ENCODE assay signal across 9 mouse cellular contexts in the genomic region with DNA sequence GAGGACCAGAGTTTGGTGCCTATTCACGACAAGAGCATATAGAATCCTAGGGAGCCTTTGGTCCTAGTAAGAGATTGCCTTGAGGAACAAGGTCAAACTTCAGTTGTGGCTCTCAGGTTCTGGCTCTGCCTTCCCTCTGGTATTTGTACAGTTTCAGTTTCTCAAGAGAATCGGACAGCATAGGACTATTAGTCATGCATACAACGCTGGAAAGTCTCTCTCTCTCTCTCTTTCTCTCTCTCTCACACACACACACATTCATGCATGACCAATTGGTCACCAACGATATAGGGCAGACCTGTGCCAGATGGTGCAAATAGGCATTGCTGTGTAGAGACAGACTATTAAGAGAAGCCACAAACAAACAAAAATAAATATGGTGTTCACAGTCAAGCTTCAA. TPM values are rescaled to one million over a fixed set of nuclear protein-coding genes. Genes with fewer than 3 reads are reported as not detected.
A peak's percentile ranks its signal among the peaks of the same experiment; 100 is the strongest.
DNase-seq lines count a peak whose midpoint lies in the region; ATAC-seq lines count a peak whose summit lies in the region.
"Had no signal": no experiment of that assay in that cellular context is flagged by ENCODE, and none has a peak within 500 bp of the region (broad histone marks: within the 10 kb centered on the region; RNA-seq: fewer than 3 reads in every experiment).

No protein-coding gene starts in this region.

- H3K27me3 ChIP-seq in kidney, embryonic 14.5 days (ENCODE audit: control insufficient read depth, insufficient read depth, low read length): no peaks in the 10 kb centered on the region
- no peaks in the 10 kb centered on the region for H3K27me3 ChIP-seq in hindbrain, embryonic 16.5 days (replicated peaks; ENCODE audit: control insufficient read depth, insufficient read depth, low read length)
- no peaks in the 10 kb centered on the region for H3K27me3 ChIP-seq in midbrain, embryonic 16.5 days (ENCODE audit: control insufficient read depth, insufficient read depth, low read depth, low read length)

- H3K9ac ChIP-seq in kidney, embryonic 14.5 days (ENCODE audit: low read depth, low read length): no peak overlapping the region
- no peak overlapping the region for H3K9ac ChIP-seq in hindbrain, embryonic 16.5 days (ENCODE audit: low read depth, low read length)
- H3K9ac ChIP-seq in midbrain, embryonic 16.5 days (ENCODE audit: low read depth, low read length): no peak overlapping the region

- H3K4me2 ChIP-seq in kidney, embryonic 14.5 days (replicated peaks; ENCODE audit: low read depth, low read length): peak overlapping the region; percentile 85
- H3K4me2 ChIP-seq in hindbrain, embryonic 16.5 days (ENCODE audit: low read length): peak overlapping the region; percentile 83; the same call in 1 of the 2 replicates
- H3K4me2 ChIP-seq in midbrain, embryonic 16.5 days (ENCODE audit: low read length): 0 out of 2 replicates have a peak overlapping the region, but pooled peaks have one; percentile 70

- 0 out of 2 replicates have a peak, but pooled peaks cover 5% of the 10 kb centered on the region for H3K4me1 ChIP-seq in kidney, embryonic 14.5 days (ENCODE audit: control insufficient read depth, insufficient read depth, low read length)
- H3K4me1 ChIP-seq in hindbrain, embryonic 16.5 days (ENCODE audit: control insufficient read depth, insufficient read depth, low read depth, low read length): peaks cover 5% of the 10 kb centered on the region; the same call in 1 of the 2 replicates
- H3K4me1 ChIP-seq in midbrain, embryonic 16.5 days (ENCODE audit: control insufficient read depth, insufficient read depth, low read length): no peaks in the 10 kb centered on the region; the same call in 1 of the 2 replicates

- ATAC-seq in kidney, embryonic 14.5 days (ENCODE audit: low FRiP score, low TSS enrichment): no peak
- ATAC-seq in hindbrain, embryonic 16.5 days: no peak
- ATAC-seq in midbrain, embryonic 16.5 days: no peak

- H3K36me3 ChIP-seq in kidney, embryonic 14.5 days (ENCODE audit: control insufficient read depth, insufficient read depth, low read length): no peaks in the 10 kb centered on the region
- H3K36me3 ChIP-seq in hindbrain, embryonic 16.5 days (ENCODE audit: control insufficient read depth, insufficient read depth, low read length): no peaks in the 10 kb centered on the region
- no peaks in the 10 kb centered on the region for H3K36me3 ChIP-seq in midbrain, embryonic 16.5 days (ENCODE audit: control insufficient read depth, insufficient read depth, low read length)

- H3K9me3 ChIP-seq in kidney, embryonic 14.5 days (ENCODE audit: control insufficient read depth, low read length): no peaks in the 10 kb centered on the region
- H3K9me3 ChIP-seq in hindbrain, embryonic 16.5 days (ENCODE audit: control insufficient read depth, low read length): no peaks in the 10 kb centered on the region
- no peaks in the 10 kb centered on the region for H3K9me3 ChIP-seq in midbrain, embryonic 16.5 days (replicated peaks; ENCODE audit: control insufficient read depth, low read length, poor library complexity, severe bottlenecking)

- no peak overlapping the region for H3K27ac ChIP-seq in kidney, embryonic 14.5 days (ENCODE audit: low read depth, low read length)
- H3K27ac ChIP-seq in hindbrain, embryonic 16.5 days (ENCODE audit: low read depth, low read length): no peak overlapping the region
- H3K27ac ChIP-seq in midbrain, embryonic 16.5 days (ENCODE audit: low read length): no peak overlapping the region

- DNase-seq in kidney, adult 9 months: no peak
- peak; percentile 14 for DNase-seq in NIH3T3 (ENCODE audit: low read depth)
- no peak for DNase-seq in spleen, adult 12 weeks (ENCODE audit: low spot score)
- no peak for DNase-seq in frontal cortex, postnatal 10 days (ENCODE audit: low spot score in 2 of 2)
- no peak for DNase-seq in right cerebral cortex, postnatal 25 days
- DNase-seq: retina, postnatal 1 day had no signal

- 68% methylated on average over 4 of the region's 4 CpGs for WGBS in kidney, embryonic 14.5 days
- WGBS in hindbrain, embryonic 16.5 days: 76% methylated on average over 4 of the region's 4 CpGs
- WGBS in midbrain, embryonic 16.5 days: 83% methylated on average over 4 of the region's 4 CpGs

- H3K4me3 ChIP-seq in kidney, embryonic 14.5 days (ENCODE audit: low read length): peak overlapping the region; percentile 55; the same call in 1 of the 2 replicates
- H3K4me3 ChIP-seq in hindbrain, embryonic 16.5 days (ENCODE audit: low read length): no peak overlapping the region
- H3K4me3 ChIP-seq in midbrain, embryonic 16.5 days (ENCODE audit: low read depth, low read length): no peak overlapping the region

RNA-seq across cellular contexts. Expression of a gene that starts 0.9 kb away (rescaled TPM):
- polyA plus RNA-seq in kidney, embryonic 14.5 days (2014; fragmentation: Nextera tagmentation; extraction: Ambion mirVana): 4.7 and 6.8 TPM in 2 replicates
- 2.7 and 3.0 TPM in 2 replicates for polyA plus RNA-seq in hindbrain, embryonic 16.5 days (2015; fragmentation: Nextera tagmentation; extraction: Ambion mirVana)
- polyA plus RNA-seq in midbrain, embryonic 16.5 days (2015; fragmentation: Nextera tagmentation; extraction: Ambion mirVana): 2.4 and 2.9 TPM in 2 replicates
